Mouse (Mus musculus): Measurements from ENCODE around the gene Pcdh10. TPM values are rescaled to one million over a fixed set of nuclear protein-coding genes. Genes with fewer than 3 reads are reported as not detected.

The Pcdh10 gene
- 0.07 TPM for polyA plus RNA-seq (2017; shearing (Covaris generic))

GRCm38 (mm10) chr3:45378145-45378544, at the start of gene Pcdh10:
Gene Pcdh10 (plus strand): TSS chr3:45378398.

